Mouse (Mus musculus): Measurements from ENCODE around the gene Arcn1.

- TF ChIP-seq CTCF (IDR thresholded peaks at IDR 0.05; ENCODE audit: low read depth, low read length), result no peak
- TF ChIP-seq POLR2A (IDR thresholded peaks at IDR 0.05; ENCODE audit: borderline replicate concordance, low read depth, low read length), result no peak
These were observed 45.1 kb downstream of the Arcn1 start for GRCm38 (mm10) chr9:44722575-44722974.
